Mouse (Mus musculus): ENCODE data around the gene Snx5. TPM values are rescaled to one million over a fixed set of nuclear protein-coding genes. Genes with fewer than 3 reads are reported as not detected.
A peak's percentile ranks its signal among the peaks of the same experiment; 100 is the strongest.

The Snx5 gene
- 106 and 109 TPM in 2 replicates for polyA plus RNA-seq (2015; fragmentation: Nextera tagmentation; extraction: Ambion mirVana)

- Histone ChIP-seq H3K27me3 (ENCODE audit: control insufficient read depth, insufficient read depth, low read length) (no peaks in the 10 kb centered on the region), H3K4me1 (ENCODE audit: control insufficient read depth, insufficient read depth, low read length) (peaks cover 41% of the 10 kb centered on the region), H3K9me3 (replicated peaks; ENCODE audit: control insufficient read depth, low read length) (no peaks in the 10 kb centered on the region), H3K4me3 (replicated peaks; ENCODE audit: low read length) (peak within 1 kb of the TSS; percentile 97), H3K4me2 (ENCODE audit: low read depth, low read length) (peak within 1 kb of the TSS; percentile 68), H3K27ac (ENCODE audit: low read length) (peak within 1 kb of the TSS; percentile 97), H3K9ac (ENCODE audit: low read length) (peak within 1 kb of the TSS; percentile 100), H3K36me3 (ENCODE audit: control insufficient read depth, insufficient read depth, low read length) (no peaks in the 10 kb centered on the region; the same call in 1 of the 2 replicates)
- under 1% methylated on average over 92 of the region's 93 CpGs for WGBS
- ATAC-seq (ENCODE audit: insufficient read depth, low FRiP score), result peak; percentile 98
These were observed at the start of gene Snx5, which contains the start of gene Mgme1 for GRCm38 (mm10) chr2:144270507-144271420. Gene Snx5 (minus strand): TSS chr2:144270906. Gene Mgme1 (plus strand): TSS chr2:144270663.

GRCm38 (mm10) chr2:144311372-144311771 is 40.7 kb upstream of the Snx5 start:
- Histone ChIP-seq H3K36me3 (ENCODE audit: control insufficient read depth, insufficient read depth, low read length) (no peaks in the 10 kb centered on the region), H3K4me2 (ENCODE audit: low read depth, low read length) (no peak overlapping the region), H3K9me3 (replicated peaks; ENCODE audit: control insufficient read depth, low read length) (no peaks in the 10 kb centered on the region), H3K27me3 (ENCODE audit: control insufficient read depth, insufficient read depth, low read length) (no peaks in the 10 kb centered on the region), H3K9ac (ENCODE audit: low read length) (no peak overlapping the region), H3K4me3 (replicated peaks; ENCODE audit: low read length) (no peak overlapping the region), H3K27ac (ENCODE audit: low read length) (no peak overlapping the region), H3K4me1 (ENCODE audit: control insufficient read depth, insufficient read depth, low read length) (no peaks in the 10 kb centered on the region)
- ATAC-seq (ENCODE audit: insufficient read depth, low FRiP score), result no peak
- WGBS, result 87% methylated on average over 2 of the region's 2 CpGs

GRCm38 (mm10) chr2:144310273-144310672 is 39.6 kb upstream of the Snx5 start:
- Histone ChIP-seq H3K36me3 (ENCODE audit: control insufficient read depth, insufficient read depth, low read length) (no peaks in the 10 kb centered on the region), H3K9ac (ENCODE audit: low read length) (no peak overlapping the region), H3K9me3 (replicated peaks; ENCODE audit: control insufficient read depth, low read length) (no peaks in the 10 kb centered on the region), H3K4me3 (replicated peaks; ENCODE audit: low read length) (no peak overlapping the region), H3K4me1 (ENCODE audit: control insufficient read depth, insufficient read depth, low read length) (no peaks in the 10 kb centered on the region), H3K4me2 (ENCODE audit: low read depth, low read length) (no peak overlapping the region), H3K27me3 (ENCODE audit: control insufficient read depth, insufficient read depth, low read length) (no peaks in the 10 kb centered on the region), H3K27ac (ENCODE audit: low read length) (no peak overlapping the region)
- ATAC-seq (ENCODE audit: insufficient read depth, low FRiP score), result 0 out of 2 replicates have a peak, but pooled peaks have one; percentile 38
- WGBS, result 43% methylated on average over 5 of the region's 5 CpGs

- Histone ChIP-seq H3K27ac (ENCODE audit: low read length) (no peak overlapping the region), H3K4me2 (ENCODE audit: low read depth, low read length) (no peak overlapping the region)
- no peak for ATAC-seq (ENCODE audit: insufficient read depth, low FRiP score)
These were observed 37.9 kb upstream of the Snx5 start for GRCm38 (mm10) chr2:144308561-144308960.

GRCm38 (mm10) chr2:144305721-144306294 is 35.1 kb upstream of the Snx5 start:
- 70% methylated on average over 18 of the region's 18 CpGs for WGBS

More at GRCm38 (mm10) chr2:144308561-144308960, 37.9 kb upstream of the Snx5 start:
- Histone ChIP-seq H3K9me3 (replicated peaks; ENCODE audit: control insufficient read depth, low read length) (no peaks in the 10 kb centered on the region), H3K4me1 (ENCODE audit: control insufficient read depth, insufficient read depth, low read length) (no peaks in the 10 kb centered on the region), H3K27me3 (ENCODE audit: control insufficient read depth, insufficient read depth, low read length) (no peaks in the 10 kb centered on the region), H3K36me3 (ENCODE audit: control insufficient read depth, insufficient read depth, low read length) (no peaks in the 10 kb centered on the region), H3K4me3 (replicated peaks; ENCODE audit: low read length) (no peak overlapping the region), H3K9ac (ENCODE audit: low read length) (no peak overlapping the region)
- WGBS, result 56% methylated on average over 8 of the region's 8 CpGs

GRCm38 (mm10) chr2:144301101-144301500 is 30.4 kb upstream of the Snx5 start:
- 92% methylated on average over 11 of the region's 11 CpGs for WGBS
- Histone ChIP-seq H3K27ac (ENCODE audit: low read length) (no peak overlapping the region), H3K4me3 (replicated peaks; ENCODE audit: low read length) (no peak overlapping the region), H3K27me3 (ENCODE audit: control insufficient read depth, insufficient read depth, low read length) (no peaks in the 10 kb centered on the region), H3K4me1 (ENCODE audit: control insufficient read depth, insufficient read depth, low read length) (0 out of 2 replicates have a peak, but pooled peaks cover 5% of the 10 kb centered on the region), H3K9ac (ENCODE audit: low read length) (no peak overlapping the region), H3K4me2 (ENCODE audit: low read depth, low read length) (no peak overlapping the region), H3K9me3 (replicated peaks; ENCODE audit: control insufficient read depth, low read length) (no peaks in the 10 kb centered on the region), H3K36me3 (ENCODE audit: control insufficient read depth, insufficient read depth, low read length) (no peaks in the 10 kb centered on the region)
- ATAC-seq (ENCODE audit: insufficient read depth, low FRiP score), result no peak

More at GRCm38 (mm10) chr2:144305721-144306294, 35.1 kb upstream of the Snx5 start:
- Histone ChIP-seq H3K27ac (ENCODE audit: low read length) (no peak overlapping the region), H3K36me3 (ENCODE audit: control insufficient read depth, insufficient read depth, low read length) (no peaks in the 10 kb centered on the region), H3K9me3 (replicated peaks; ENCODE audit: control insufficient read depth, low read length) (no peaks in the 10 kb centered on the region), H3K4me1 (ENCODE audit: control insufficient read depth, insufficient read depth, low read length) (no peaks in the 10 kb centered on the region), H3K9ac (ENCODE audit: low read length) (no peak overlapping the region), H3K4me2 (ENCODE audit: low read depth, low read length) (no peak overlapping the region), H3K27me3 (ENCODE audit: control insufficient read depth, insufficient read depth, low read length) (no peaks in the 10 kb centered on the region), H3K4me3 (replicated peaks; ENCODE audit: low read length) (no peak overlapping the region)
- no peak for ATAC-seq (ENCODE audit: insufficient read depth, low FRiP score)

GRCm38 (mm10) chr2:144299749-144300669 is 29.3 kb upstream of the Snx5 start:
- Histone ChIP-seq H3K27me3 (ENCODE audit: control insufficient read depth, insufficient read depth, low read length) (no peaks in the 10 kb centered on the region), H3K4me2 (ENCODE audit: low read depth, low read length) (peak overlapping the region; percentile 5; the same call in 1 of the 2 replicates), H3K9ac (ENCODE audit: low read length) (no peak overlapping the region), H3K36me3 (ENCODE audit: control insufficient read depth, insufficient read depth, low read length) (no peaks in the 10 kb centered on the region), H3K4me3 (replicated peaks; ENCODE audit: low read length) (no peak overlapping the region), H3K27ac (ENCODE audit: low read length) (peak overlapping the region; percentile 57), H3K9me3 (replicated peaks; ENCODE audit: control insufficient read depth, low read length) (no peaks in the 10 kb centered on the region), H3K4me1 (ENCODE audit: control insufficient read depth, insufficient read depth, low read length) (0 out of 2 replicates have a peak, but pooled peaks cover 5% of the 10 kb centered on the region)
- ATAC-seq (ENCODE audit: insufficient read depth, low FRiP score), result peak; percentile 57
- WGBS, result 47% methylated on average over 9 of the region's 9 CpGs

GRCm38 (mm10) chr2:144295145-144295735 is 24.5 kb upstream of the Snx5 start:
- peak; percentile 46 for ATAC-seq (ENCODE audit: insufficient read depth, low FRiP score)
- H3K9ac ChIP-seq (ENCODE audit: low read length), result no peak overlapping the region
- H3K4me1 ChIP-seq (ENCODE audit: control insufficient read depth, insufficient read depth, low read length), result 0 out of 2 replicates have a peak, but pooled peaks cover 5% of the 10 kb centered on the region
- 49% methylated on average over 9 of the region's 9 CpGs for WGBS
- H3K9me3 ChIP-seq (replicated peaks; ENCODE audit: control insufficient read depth, low read length), result no peaks in the 10 kb centered on the region
- H3K27me3 ChIP-seq (ENCODE audit: control insufficient read depth, insufficient read depth, low read length), result no peaks in the 10 kb centered on the region
- H3K4me2 ChIP-seq (ENCODE audit: low read depth, low read length), result no peak overlapping the region
- no peak overlapping the region for H3K4me3 ChIP-seq (replicated peaks; ENCODE audit: low read length)
- peak overlapping the region; percentile 46 for H3K27ac ChIP-seq (ENCODE audit: low read length)
- H3K36me3 ChIP-seq (ENCODE audit: control insufficient read depth, insufficient read depth, low read length), result no peaks in the 10 kb centered on the region

Measured in stomach, embryonic 16.5 days (tissue).